Comparison of ENCODE assay signal across 15 mouse cellular contexts in the genomic region with DNA sequence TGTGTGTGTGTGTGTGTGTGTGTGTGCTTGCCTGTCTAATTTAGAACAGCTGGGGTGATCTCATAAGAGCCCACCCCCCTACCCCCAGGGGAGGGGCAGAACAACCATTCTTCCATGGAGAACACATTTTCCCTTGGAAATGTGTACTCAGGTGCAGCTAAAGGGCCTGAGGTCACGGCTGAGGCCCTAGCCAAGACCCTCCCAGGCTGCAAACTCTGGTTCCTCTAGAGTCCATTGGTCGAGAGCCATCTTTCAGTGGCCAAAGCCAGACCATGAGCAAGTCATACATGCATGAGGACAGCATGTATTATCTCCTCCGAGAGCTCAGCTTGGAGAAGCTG.
DNase-seq lines count a peak whose midpoint lies in the region; TF ChIP-seq lines count a peak whose summit lies in the region.
"Had no signal": no experiment of that assay in that cellular context is flagged by ENCODE, and none has a peak within 500 bp of the region (broad histone marks: within the 10 kb centered on the region; RNA-seq: fewer than 3 reads in every experiment).

No protein-coding gene starts in this region.

- intact Hi-C loops in heart, postnatal 25 days (cut with DNase I) = no loop called here

- WGBS in limb, embryonic 10.5 days = 83% methylated on average over 3 of the region's 3 CpGs

- DNase-seq in cerebellum, postnatal 10 days = peak; percentile 16 to 22
- no peak for DNase-seq in cerebellum, adult 9-10 months
- peak; percentile 11 for DNase-seq in kidney, adult 9 months
- no peak for DNase-seq in kidney, adult 11 months
- DNase-seq in brain, embryonic 14.5 days (ENCODE audit: low read depth) = peak; percentile 32
- no peak for DNase-seq in limb, embryonic 10.5 days (ENCODE audit: low spot score)
- no peak for DNase-seq in layer of hippocampus, postnatal 10 days (ENCODE audit: low spot score in 2 of 2)
- no peak for DNase-seq in heart, postnatal 25 days (ENCODE audit: low spot score)
- DNase-seq: adrenal gland, postnatal 25 days; gastrocnemius, adult 2 months; lung, postnatal 36 days had no signal

- no peaks in the 10 kb centered on the region for H3K27me3 ChIP-seq in limb, embryonic 10.5 days (ENCODE audit: low read depth, poor library complexity, severe bottlenecking)
- H3K27me3 ChIP-seq: embryonic facial prominence, embryonic 13.5 days; heart, embryonic 15.5 days; intestine, embryonic 15.5 days had no signal

- peak overlapping the region; percentile 43; the same call in 1 of the 2 replicates for H3K27ac ChIP-seq in limb, embryonic 10.5 days
- H3K27ac ChIP-seq: embryonic facial prominence, embryonic 13.5 days; gastrocnemius, adult 2 months; heart, embryonic 15.5 days; intestine, embryonic 15.5 days; liver, embryonic 14.5 days had no signal

- H3K9me3 ChIP-seq in limb, embryonic 10.5 days (replicated peaks) = 0 out of 2 replicates have a peak, but pooled peaks cover 2% of the 10 kb centered on the region
- H3K9me3 ChIP-seq: heart, embryonic 15.5 days; intestine, embryonic 15.5 days had no signal

- no peak for TF ChIP-seq CTCF in brain, embryonic 14.5 days (IDR thresholded peaks at IDR 0.05; ENCODE audit: borderline replicate concordance, extremely low read depth, insufficient read depth, insufficient read length)

- H3K36me3 ChIP-seq in limb, embryonic 10.5 days = no peaks in the 10 kb centered on the region
- H3K36me3 ChIP-seq: embryonic facial prominence, embryonic 13.5 days; heart, embryonic 15.5 days; intestine, embryonic 15.5 days had no signal

- no peak overlapping the region for H3K4me3 ChIP-seq in limb, embryonic 10.5 days
- H3K4me3 ChIP-seq: embryonic facial prominence, embryonic 13.5 days; gastrocnemius, adult 2 months; heart, embryonic 15.5 days; intestine, embryonic 15.5 days had no signal

- no peak for TF ChIP-seq POLR2A in brain, embryonic 14.5 days (IDR thresholded peaks at IDR 0.05; ENCODE audit: borderline replicate concordance, extremely low read depth, insufficient read depth, insufficient read length, poor library complexity, severe bottlenecking)

- peaks cover 19% of the 10 kb centered on the region for H3K4me1 ChIP-seq in limb, embryonic 10.5 days
- H3K4me1 ChIP-seq: intestine, embryonic 15.5 days had no signal

Comparison
In these comparisons a context has a peak if more than half of its experiments do, and no peak if none do; other contexts are left out.
1. DNase-seq: peak in cerebellum, postnatal 10 days (2 of 2), kidney, adult 9 months (single experiment) and brain, embryonic 14.5 days (single experiment); none in cerebellum, adult 9-10 months (single experiment), kidney, adult 11 months (single experiment), limb, embryonic 10.5 days (single experiment), layer of hippocampus, postnatal 10 days (0 of 2) and heart, postnatal 25 days (single experiment).